Mouse (Mus musculus) testis, adult 2 months (tissue): ENCODE results near the gene Atxn10. TPM values are rescaled to one million over a fixed set of nuclear protein-coding genes. Genes with fewer than 3 reads are reported as not detected.
"Not testable (repeated sequence)": the region's sequence is repeated elsewhere in the genome, so short reads cannot be mapped to it uniquely, and the experiment has no call there.

Experiments
- H3K27ac ChIP-seq: fragments of 200-500 bp; 2 replicates; pipeline ENCODE4 v1.5.1; 2012; ENCODE audit warnings: low read depth, low read length; ENCODE audit not compliant: control insufficient read depth, insufficient read depth
- H3K27me3 ChIP-seq: fragments of 200-500 bp; 2 replicates; pipeline ENCODE4 v1.6.1; 2012; ENCODE audit warnings: mild to moderate bottlenecking, low read length, moderate library complexity; ENCODE audit not compliant: control insufficient read depth, insufficient read depth
- H3K36me3 ChIP-seq: fragments of 200-500 bp; 2 replicates; pipeline ENCODE4 v1.6.1; 2012; ENCODE audit warnings: mild to moderate bottlenecking, low read length; ENCODE audit not compliant: control insufficient read depth, insufficient read depth
- H3K4me1 ChIP-seq: fragments of 200-500 bp; 2 replicates; pipeline ENCODE4 v1.6.1; 2012; ENCODE audit warnings: low read length; ENCODE audit not compliant: control insufficient read depth, insufficient read depth
- H3K4me3 ChIP-seq: fragments of 200-500 bp; 2 replicates; pipeline ENCODE4 v1.5.1; 2012; ENCODE audit warnings: low read depth, mild to moderate bottlenecking, low read length, moderate library complexity, mixed read lengths; ENCODE audit not compliant: control insufficient read depth
- CTCF ChIP-seq: fragments of 200-500 bp; IDR thresholded peaks from 2 replicates; pipeline ENCODE4 v1.5.1; 2012; ENCODE audit warnings: low read depth, mild to moderate bottlenecking, inconsistent platforms, low read length, moderate library complexity; ENCODE audit not compliant: control insufficient read depth, insufficient read depth, insufficient replicate concordance
- POLR2A ChIP-seq: fragments of 200-500 bp; IDR thresholded peaks from 2 replicates; pipeline ENCODE4 v1.6.1; 2012; ENCODE audit warnings: low read depth, mild to moderate bottlenecking, inconsistent platforms, low read length, moderate library complexity; ENCODE audit not compliant: control insufficient read depth
- polyA plus RNA-seq: library from polyadenylated mRNA; depleted of rRNA; stranded (reverse); fragments of >200 nt; gene quantifications from 2 replicates; pipeline ENCODE4 v1.2.3, GENCODE M21; 2012

The Atxn10 gene
- polyA plus RNA-seq, 1 experiment = 139 TPM

DNA sequence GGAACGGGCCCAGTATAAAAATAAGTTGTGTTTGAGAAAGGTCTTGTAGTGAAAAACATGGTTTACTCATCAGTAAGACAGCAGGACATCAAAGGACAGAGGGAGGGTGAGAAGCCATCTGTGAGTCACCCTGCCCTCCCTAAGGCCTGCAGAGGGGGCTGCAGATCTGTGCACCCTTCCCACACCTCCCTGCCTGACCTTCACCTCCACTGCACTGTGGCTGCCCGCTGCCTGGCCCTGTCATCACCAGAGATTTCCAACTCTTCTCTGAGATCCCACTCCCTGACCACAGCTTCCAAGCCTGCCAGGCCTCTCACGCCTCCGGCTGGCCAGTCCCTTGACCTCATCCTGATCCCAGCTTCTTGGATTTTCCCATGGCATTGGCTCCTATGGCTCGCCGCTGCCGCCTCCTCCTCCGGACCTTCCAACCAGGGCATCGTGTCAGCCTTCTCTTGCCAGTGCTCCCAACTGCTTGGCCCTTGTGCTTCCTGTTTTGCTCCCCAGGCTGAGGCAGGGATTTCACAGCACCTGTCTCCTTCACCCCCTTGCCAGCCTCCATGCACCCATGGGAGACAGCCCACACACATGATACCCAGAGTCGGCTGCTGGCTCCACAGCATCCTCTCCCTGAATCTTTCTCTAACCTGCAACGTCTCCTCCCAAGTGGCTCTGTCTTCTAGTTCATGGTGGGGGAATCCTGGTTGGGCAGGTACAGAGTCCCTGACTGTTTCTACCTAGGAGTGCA lies 15.9 kb upstream of the Atxn10 start:
- Histone ChIP-seq H3K4me1 (no peaks in the 10 kb centered on the region), H3K36me3 (no peaks in the 10 kb centered on the region), H3K27me3 (no peaks in the 10 kb centered on the region), H3K4me3 (no peak overlapping the region), H3K27ac (no peak overlapping the region)
- TF ChIP-seq POLR2A (no peak), CTCF (no peak)

DNA sequence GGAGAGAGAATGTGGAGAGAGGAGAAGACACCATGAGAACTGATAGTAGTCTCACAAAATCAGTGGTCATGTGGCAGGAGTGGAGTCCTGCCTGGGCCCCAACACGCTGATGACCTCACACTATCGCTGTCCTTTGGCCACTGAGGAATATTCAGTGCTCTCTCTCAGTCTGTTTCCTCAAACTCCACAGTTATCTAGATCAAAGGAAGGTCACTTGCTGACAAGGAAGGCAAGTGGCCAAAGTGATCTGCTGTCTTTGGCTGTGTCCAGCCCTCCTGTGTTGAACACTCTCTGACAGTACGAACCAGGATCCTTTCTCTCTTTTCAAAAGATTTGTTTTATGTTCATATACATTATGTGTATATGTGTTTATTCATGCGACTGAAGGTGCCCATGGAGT lies 12.8 kb upstream of the Atxn10 start:
- Histone ChIP-seq H3K4me3 (no peak overlapping the region), H3K27me3 (no peaks in the 10 kb centered on the region), H3K27ac (no peak overlapping the region), H3K36me3 (no peaks in the 10 kb centered on the region), H3K4me1 (peaks cover 2% of the 10 kb centered on the region; the same call in 1 of the 2 replicates)
- TF ChIP-seq CTCF (no peak), POLR2A (no peak)

DNA sequence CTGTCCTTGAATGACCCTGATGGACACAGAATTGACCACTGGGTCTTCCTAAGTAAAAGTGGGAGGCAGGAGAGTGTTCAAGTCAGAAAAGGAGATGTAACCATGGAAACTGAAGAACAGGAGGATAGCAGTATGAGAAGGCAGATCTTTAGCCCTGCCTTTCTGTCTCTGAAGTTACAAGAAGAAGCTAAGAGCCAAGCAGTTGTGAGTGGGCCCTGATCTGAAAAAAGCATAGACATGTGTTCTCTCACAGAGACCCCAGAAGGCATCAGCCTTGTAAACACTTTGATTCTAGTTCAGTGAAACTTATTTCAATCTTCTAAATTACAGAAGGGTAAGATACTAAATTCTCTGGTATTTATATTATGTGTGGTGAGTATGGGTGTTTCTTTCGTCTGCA lies 11.6 kb upstream of the Atxn10 start:
- TF ChIP-seq CTCF (no peak), POLR2A (no peak)

DNA sequence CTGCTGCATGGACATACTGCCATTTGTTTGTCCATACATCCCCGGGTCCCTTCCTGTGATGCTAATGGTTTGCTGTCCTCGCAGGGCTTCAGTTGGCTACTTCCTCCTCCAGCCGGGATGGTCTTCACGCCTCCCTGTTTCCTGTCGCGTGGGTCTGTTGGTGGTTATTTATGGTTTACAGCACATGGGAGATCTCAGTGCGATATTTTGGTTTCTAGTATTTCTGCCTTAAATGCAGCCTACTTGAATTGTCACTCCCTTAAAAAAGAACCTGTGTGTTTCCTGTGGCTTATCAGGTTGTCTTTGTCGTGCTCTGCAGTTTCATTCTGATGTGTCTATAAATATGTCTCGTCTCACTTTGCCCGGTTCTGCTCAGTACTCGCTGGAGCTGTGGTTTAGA lies 8.2 kb upstream of the Atxn10 start:
- Histone ChIP-seq H3K27me3 (no peaks in the 10 kb centered on the region), H3K4me1 (peaks cover 2% of the 10 kb centered on the region; the same call in 1 of the 2 replicates), H3K36me3 (no peaks in the 10 kb centered on the region), H3K27ac (no peak overlapping the region), H3K4me3 (no peak overlapping the region)
- no peak for TF ChIP-seq POLR2A
- TF ChIP-seq CTCF = no peak

More for the DNA sequence above, 11.6 kb upstream of the Atxn10 start:
- no peaks in the 10 kb centered on the region for H3K36me3 ChIP-seq
- H3K27me3 ChIP-seq = no peaks in the 10 kb centered on the region
- H3K27ac ChIP-seq = no peak overlapping the region
- no peak overlapping the region for H3K4me3 ChIP-seq
- peaks cover 2% of the 10 kb centered on the region; the same call in 1 of the 2 replicates for H3K4me1 ChIP-seq

DNA sequence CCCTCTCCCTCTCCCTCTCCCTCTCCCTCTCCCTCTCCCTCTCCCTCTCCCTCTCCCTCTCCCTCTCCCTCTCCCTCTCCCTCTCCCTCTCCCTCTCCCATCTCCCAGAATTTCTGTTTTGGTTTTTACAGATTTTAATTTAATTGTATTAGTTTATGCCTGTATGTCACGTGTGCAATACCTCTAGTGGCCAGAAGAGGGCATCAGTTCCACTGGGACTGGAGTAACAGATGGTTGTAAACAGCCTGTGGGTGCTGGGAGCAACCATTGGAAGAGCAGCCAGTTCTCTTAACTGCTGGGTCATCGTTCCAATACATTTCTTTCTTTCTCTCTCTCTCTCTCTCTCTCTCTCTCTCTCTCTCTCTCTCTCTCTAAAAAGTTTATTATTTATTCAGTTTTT lies 7.6 kb upstream of the Atxn10 start:
- not testable (repeated sequence) for H3K27me3 ChIP-seq, H3K36me3 ChIP-seq, H3K27ac ChIP-seq, H3K4me1 ChIP-seq, H3K4me3 ChIP-seq
- TF ChIP-seq CTCF = peak; percentile 59; the same call in 1 of the 2 replicates

DNA sequence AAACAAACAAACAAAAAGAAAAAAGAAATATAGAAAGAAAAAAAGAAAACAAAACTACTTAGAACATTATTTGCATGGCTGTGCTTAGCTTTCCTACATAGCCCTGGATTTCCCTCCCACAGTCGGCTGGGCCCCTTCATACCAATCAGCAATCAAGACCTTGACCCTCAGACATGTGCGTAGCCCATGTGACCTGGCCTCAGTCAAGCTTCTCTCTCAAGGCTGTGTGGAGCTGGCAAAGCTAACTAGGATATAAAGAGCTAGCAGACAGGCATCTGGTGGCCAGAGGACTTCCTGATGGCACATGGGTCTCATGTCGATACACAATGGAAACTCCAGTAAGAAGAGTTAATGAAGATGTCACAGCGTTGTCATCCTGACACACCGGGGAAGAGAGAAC lies 6.9 kb upstream of the Atxn10 start:
- H3K4me1 ChIP-seq = peaks cover 2% of the 10 kb centered on the region; the same call in 1 of the 2 replicates
- TF ChIP-seq POLR2A (no peak), CTCF (no peak)
- H3K27me3 ChIP-seq = no peaks in the 10 kb centered on the region
- H3K36me3 ChIP-seq = no peaks in the 10 kb centered on the region
- no peak overlapping the region for H3K27ac ChIP-seq
- H3K4me3 ChIP-seq = no peak overlapping the region

DNA sequence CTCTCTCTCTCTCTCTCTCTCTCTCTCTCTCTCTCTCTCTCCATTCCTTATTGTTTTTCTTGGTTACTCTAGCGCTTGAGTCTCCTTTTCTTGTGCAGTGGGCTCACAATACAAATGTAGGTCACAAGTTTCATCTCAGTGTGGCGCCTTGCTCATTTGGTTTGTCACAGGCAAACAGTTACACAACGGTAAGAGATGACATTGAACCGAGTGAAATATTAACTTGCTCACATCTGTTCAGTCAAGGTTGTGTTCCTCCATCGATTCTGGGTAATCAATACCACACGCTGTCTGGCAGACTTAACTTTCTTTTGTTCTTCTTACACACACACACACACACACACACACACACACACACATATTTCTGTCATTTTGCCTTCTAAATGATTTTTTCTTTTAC lies 6.0 kb upstream of the Atxn10 start:
- no peak overlapping the region for H3K4me3 ChIP-seq
- H3K27ac ChIP-seq = no peak overlapping the region
- no peaks in the 10 kb centered on the region for H3K27me3 ChIP-seq
- peaks cover 2% of the 10 kb centered on the region; the same call in 1 of the 2 replicates for H3K4me1 ChIP-seq
- H3K36me3 ChIP-seq = no peaks in the 10 kb centered on the region
- no peak for TF ChIP-seq CTCF
- no peak for TF ChIP-seq POLR2A

DNA sequence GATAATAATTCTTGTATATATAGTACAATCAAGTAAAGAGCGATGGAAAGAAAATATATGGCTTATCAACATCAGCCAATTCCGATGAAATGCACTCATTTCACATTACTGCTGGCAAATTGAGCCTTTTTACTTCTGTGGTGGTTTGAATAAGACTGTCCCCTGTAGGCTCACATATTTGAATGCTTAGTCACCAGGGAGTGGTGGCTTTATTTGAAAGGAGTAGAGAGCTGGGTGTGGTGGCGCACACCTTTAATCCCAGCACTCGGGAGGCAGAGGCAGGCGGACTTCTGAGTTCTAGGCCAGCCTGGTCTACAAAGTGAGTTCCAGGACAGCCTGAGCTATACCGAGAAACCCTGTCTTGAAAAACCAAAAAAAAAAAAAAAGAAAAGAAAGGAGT lies 2.5 kb upstream of the Atxn10 start:
- H3K4me3 ChIP-seq, H3K36me3 ChIP-seq, H3K27ac ChIP-seq, H3K27me3 ChIP-seq: not testable (repeated sequence)
- H3K4me1 ChIP-seq = peaks cover 12% of the 10 kb centered on the region
